Mouse (Mus musculus) ES-Bruce4 (cell line): ENCODE results near the gene Srebf1. TPM values are rescaled to one million over a fixed set of nuclear protein-coding genes. Genes with fewer than 3 reads are reported as not detected.

Experiments
- H3K27ac ChIP-seq: 2 replicates; pipeline ENCODE4 v1.5.1; 2012; ENCODE audit warnings: low read length, inconsistent platforms; ENCODE audit not compliant: insufficient read depth
- H3K27me3 ChIP-seq: 2 replicates; pipeline ENCODE4 v1.6.1; 2012; ENCODE audit warnings: mild to moderate bottlenecking, low read length, inconsistent platforms; ENCODE audit not compliant: control insufficient read depth, poor library complexity, insufficient read depth, severe bottlenecking
- H3K36me3 ChIP-seq: 2 replicates; pipeline ENCODE4 v1.6.1; 2012; ENCODE audit warnings: inconsistent platforms, mild to moderate bottlenecking, low read length, moderate library complexity; ENCODE audit not compliant: control insufficient read depth, poor library complexity, insufficient read depth, severe bottlenecking
- H3K4me1 ChIP-seq: one replicate; pipeline ENCODE4 v1.8.1; 2011; ENCODE audit warnings: low read length; ENCODE audit not compliant: control insufficient read depth, insufficient read depth
- H3K4me3 ChIP-seq: 2 replicates; pipeline ENCODE4 v1.5.1; 2011; ENCODE audit warnings: low read depth, mild to moderate bottlenecking, low read length
- H3K9ac ChIP-seq: 2 replicates; pipeline ENCODE4 v1.6.1; 2012; ENCODE audit warnings: low read depth, mild to moderate bottlenecking, inconsistent platforms; ENCODE audit not compliant: poor library complexity, severe bottlenecking
- H3K9me3 ChIP-seq: replicated peaks from 2 replicates; pipeline ENCODE4 v1.6.1; 2012; ENCODE audit warnings: mild to moderate bottlenecking, low read length, inconsistent platforms; ENCODE audit not compliant: control insufficient read depth, poor library complexity, insufficient read depth, severe bottlenecking
- CTCF ChIP-seq: IDR thresholded peaks from one replicate; pipeline ENCODE4 v1.8.1; 2011; ENCODE audit warnings: low read depth, low read length
- EP300 ChIP-seq: IDR thresholded peaks from 2 replicates; pipeline ENCODE4 v1.6.1; 2011; ENCODE audit warnings: low read depth, low read length; ENCODE audit not compliant: insufficient read depth
- POLR2A ChIP-seq: IDR thresholded peaks from one replicate; pipeline ENCODE4 v1.8.1; 2011; ENCODE audit warnings: low read length; ENCODE audit not compliant: insufficient read depth
- polyA plus RNA-seq: library from polyadenylated mRNA; stranded (reverse); fragments of >200 nt; gene quantifications from 2 replicates; pipeline ENCODE4 v1.2.4, GENCODE M21; 2011; ENCODE audit warnings: low read depth; ENCODE audit not compliant: missing spikeins, insufficient read depth, insufficient read length

Gene Srebf1
- polyA plus RNA-seq, 1 experiment: 68.6 TPM

- Histone ChIP-seq H3K36me3 (no peaks in the 10 kb centered on the region), H3K9me3 (no peaks in the 10 kb centered on the region), H3K4me3 (no peak overlapping the region), H3K27ac (no peak overlapping the region), H3K27me3 (no peaks in the 10 kb centered on the region), H3K4me1 (peaks cover 10% of the 10 kb centered on the region), H3K9ac (no peak overlapping the region)
- no peak for TF ChIP-seq CTCF
- no peak for TF ChIP-seq EP300
- TF ChIP-seq POLR2A: no peak
Observed at GRCm38 (mm10) chr11:60231326-60231725, 8.9 kb upstream of the Srebf1 start.

DNA sequence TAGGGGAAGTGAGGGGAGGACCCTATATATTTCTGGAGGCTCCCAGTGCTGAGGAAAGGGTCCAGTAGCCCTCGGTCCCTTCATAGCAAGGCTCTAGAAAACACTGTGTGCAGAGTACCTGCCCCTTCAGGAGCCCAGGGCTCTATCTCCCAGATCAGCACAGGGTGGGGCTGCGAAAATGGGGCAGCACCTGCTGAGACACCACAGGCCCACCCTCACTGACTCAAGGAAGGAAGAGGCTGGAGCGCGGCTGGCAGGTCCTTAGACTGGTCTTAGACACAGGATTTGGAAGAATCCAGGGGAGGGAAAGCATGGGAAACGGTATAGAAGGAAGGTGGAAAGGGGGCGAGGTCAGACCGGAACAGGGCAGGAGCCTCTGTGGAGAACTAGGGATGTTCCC is 8.1 kb upstream of the Srebf1 start:
- H3K9ac ChIP-seq: no peak overlapping the region
- no peaks in the 10 kb centered on the region for H3K9me3 ChIP-seq
- no peak overlapping the region for H3K27ac ChIP-seq
- peaks cover 10% of the 10 kb centered on the region for H3K4me1 ChIP-seq
- no peak overlapping the region for H3K4me3 ChIP-seq
- H3K27me3 ChIP-seq: no peaks in the 10 kb centered on the region
- TF ChIP-seq CTCF: no peak
- no peak for TF ChIP-seq EP300
- TF ChIP-seq POLR2A: no peak
- no peaks in the 10 kb centered on the region for H3K36me3 ChIP-seq

DNA sequence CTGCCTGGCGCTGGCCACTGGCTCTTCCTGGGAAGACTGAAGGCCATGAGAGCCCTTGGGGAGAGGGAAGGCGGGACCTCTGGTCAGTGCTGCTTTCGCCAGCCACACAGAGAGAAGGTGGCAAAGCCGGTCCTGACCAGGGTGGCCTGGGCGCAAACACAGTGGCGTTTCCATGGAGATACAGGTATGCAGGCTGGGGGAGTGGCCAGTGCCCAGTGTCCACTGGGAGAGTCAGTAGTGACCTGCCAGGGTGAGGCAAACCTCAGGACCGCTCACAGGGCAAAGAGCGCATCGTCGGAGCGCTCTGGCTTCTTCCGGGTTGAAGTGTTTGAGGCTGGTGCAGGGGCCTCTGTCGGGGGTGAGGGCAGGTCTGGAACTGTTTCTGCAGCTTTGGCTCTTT is 7.4 kb upstream of the Srebf1 start:
- Histone ChIP-seq H3K27me3 (no peaks in the 10 kb centered on the region), H3K4me3 (no peak overlapping the region), H3K27ac (no peak overlapping the region), H3K4me1 (peaks cover 10% of the 10 kb centered on the region), H3K36me3 (no peaks in the 10 kb centered on the region), H3K9ac (no peak overlapping the region), H3K9me3 (no peaks in the 10 kb centered on the region)
- no peak for TF ChIP-seq POLR2A
- TF ChIP-seq EP300: no peak
- TF ChIP-seq CTCF: no peak

- H3K27me3 ChIP-seq: no peaks in the 10 kb centered on the region
- H3K9ac ChIP-seq: no peak overlapping the region
- no peaks in the 10 kb centered on the region for H3K9me3 ChIP-seq
- TF ChIP-seq POLR2A (no peak), CTCF (no peak), EP300 (no peak)
- H3K27ac ChIP-seq: no peak overlapping the region
- no peaks in the 10 kb centered on the region for H3K36me3 ChIP-seq
- peaks cover 10% of the 10 kb centered on the region for H3K4me1 ChIP-seq
- H3K4me3 ChIP-seq: no peak overlapping the region
Observed at GRCm38 (mm10) chr11:60228525-60228924, 6.1 kb upstream of the Srebf1 start.

- no peak overlapping the region for H3K4me3 ChIP-seq
- no peaks in the 10 kb centered on the region for H3K36me3 ChIP-seq
- H3K9me3 ChIP-seq: no peaks in the 10 kb centered on the region
- H3K27me3 ChIP-seq: no peaks in the 10 kb centered on the region
- no peak overlapping the region for H3K9ac ChIP-seq
- peaks cover 4% of the 10 kb centered on the region for H3K4me1 ChIP-seq
- H3K27ac ChIP-seq: no peak overlapping the region
- no peak for TF ChIP-seq CTCF
- TF ChIP-seq POLR2A: no peak
- TF ChIP-seq EP300: no peak
Observed at GRCm38 (mm10) chr11:60225874-60226273, 3.5 kb upstream of the Srebf1 start.

DNA sequence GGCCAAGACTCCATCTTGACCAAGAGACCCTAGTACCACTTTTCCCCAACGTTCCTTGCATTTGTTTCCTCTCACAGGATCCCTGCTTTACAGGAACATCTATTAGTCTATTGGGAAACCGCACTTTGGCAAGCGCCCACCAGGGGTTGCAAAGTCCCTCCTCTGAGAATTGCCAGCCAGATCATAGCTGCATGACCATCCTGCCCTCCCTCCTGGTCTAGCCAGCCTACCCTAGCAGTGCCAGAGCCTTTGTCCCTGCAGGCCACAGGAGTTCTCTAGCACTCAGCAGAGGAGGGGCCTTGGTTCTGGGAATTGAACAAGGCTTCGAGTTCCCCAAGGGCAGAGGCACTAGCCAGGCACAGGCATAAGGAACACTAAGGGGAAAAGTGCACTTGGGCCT is 2.3 kb upstream of the Srebf1 start:
- H3K27me3 ChIP-seq: no peaks in the 10 kb centered on the region
- H3K4me1 ChIP-seq: no peaks in the 10 kb centered on the region
- no peaks in the 10 kb centered on the region for H3K9me3 ChIP-seq
- no peak overlapping the region for H3K27ac ChIP-seq
- no peak overlapping the region for H3K9ac ChIP-seq
- no peaks in the 10 kb centered on the region for H3K36me3 ChIP-seq
- TF ChIP-seq EP300: no peak
- TF ChIP-seq POLR2A: no peak
- no peak for TF ChIP-seq CTCF
- no peak overlapping the region for H3K4me3 ChIP-seq
